Mouse (Mus musculus) CH12.LX (cell line): ENCODE results near the gene Pacs1. TPM values are rescaled to one million over a fixed set of nuclear protein-coding genes. Genes with fewer than 3 reads are reported as not detected.

Source experiments
- DNase-seq: peaks from one replicate; pipeline ENCODE4 v3.0.0-alpha.2; 2013; ENCODE audit errors: extremely low read depth
- H3K27ac ChIP-seq: 2 replicates; pipeline ENCODE4 v1.5.1; 2012; ENCODE audit warnings: low read depth, mild to moderate bottlenecking, control low read depth, moderate library complexity; ENCODE audit not compliant: insufficient read depth
- H3K27me3 ChIP-seq: replicated peaks from 2 replicates; pipeline ENCODE3; 2012; ENCODE audit warnings: inconsistent platforms
- H3K36me3 ChIP-seq, 2 experiments: replicated peaks in 1 of 2; 2 replicates each; pipeline versions ENCODE3 to v1.6.1; 2012; ENCODE audit warnings: inconsistent platforms in 1 of 2, low read length in 1 of 2, mild to moderate bottlenecking in 1 of 2, mixed read lengths in 1 of 2, moderate library complexity in 1 of 2; ENCODE audit not compliant: control insufficient read depth in 1 of 2, insufficient read depth in 1 of 2
- H3K4me1 ChIP-seq, 2 experiments: 2 replicates each; pipeline ENCODE4 v1.6.1; 2012; ENCODE audit warnings: inconsistent platforms in 1 of 2, moderate library complexity in 1 of 2; ENCODE audit not compliant: insufficient read depth in 2 of 2, control insufficient read depth in 1 of 2
- H3K4me2 ChIP-seq: 2 replicates; pipeline ENCODE4 v1.6.1; 2012; ENCODE audit warnings: low read depth, mild to moderate bottlenecking, control low read depth; ENCODE audit not compliant: poor library complexity, insufficient read depth, severe bottlenecking
- H3K4me3 ChIP-seq, 3 experiments: fragments of 150-350 bp in 1 of 3; sonication (generic) in 1 of 3; replicated peaks in 1 of 3; 2 replicates each; pipeline versions ENCODE3 to v1.5.1; 2011 to 2012; ENCODE audit warnings: low read depth in 2 of 3, low read length in 2 of 3, mild to moderate bottlenecking in 2 of 3, moderate library complexity in 2 of 3, control low read depth in 1 of 3, improper control_type of control experiment in 1 of 3, inconsistent platforms in 1 of 3, mixed read lengths in 1 of 3; ENCODE audit not compliant: poor library complexity in 1 of 3
- H3K79me2 ChIP-seq: replicated peaks from 2 replicates; pipeline ENCODE4 v1.6.1; 2012; ENCODE audit warnings: mild to moderate bottlenecking, moderate library complexity; ENCODE audit not compliant: control insufficient read depth, poor library complexity, insufficient read depth, severe bottlenecking; ENCODE audit errors: extremely low read depth
- H3K9ac ChIP-seq: 2 replicates; pipeline ENCODE4 v1.6.1; 2012; ENCODE audit warnings: low read depth, mild to moderate bottlenecking, control low read depth, moderate library complexity; ENCODE audit not compliant: insufficient read depth
- H3K9me3 ChIP-seq: replicated peaks from 2 replicates; pipeline ENCODE3; 2012; ENCODE audit warnings: low read length, inconsistent platforms, mixed read lengths
- CHD1 ChIP-seq: IDR thresholded peaks from 2 replicates; pipeline ENCODE4 v1.6.1; 2012; ENCODE audit warnings: low read depth, low read length, improper control_type of control experiment, inconsistent platforms
- CHD2 ChIP-seq: IDR thresholded peaks from 2 replicates; pipeline ENCODE4 v1.6.1; 2011; ENCODE audit warnings: low read length, improper control_type of control experiment
- ELF1 ChIP-seq: IDR thresholded peaks from 2 replicates; pipeline ENCODE4 v1.6.1; 2014; ENCODE audit warnings: low read depth, mild to moderate bottlenecking, inconsistent platforms, low read length, improper control_type of control experiment
- ETS1 ChIP-seq: conservative IDR thresholded peaks from 2 replicates; pipeline ENCODE4 v1.6.1; 2012; ENCODE audit warnings: low read depth, mild to moderate bottlenecking, inconsistent platforms, low read length, improper control_type of control experiment, moderate library complexity
- IRF4 ChIP-seq: IDR thresholded peaks from 2 replicates; pipeline ENCODE4 v1.6.1; 2014; ENCODE audit warnings: low read depth, mild to moderate bottlenecking, inconsistent platforms, low read length, improper control_type of control experiment
- MEF2A ChIP-seq: IDR thresholded peaks from 2 replicates; pipeline ENCODE4 v1.6.1; 2014; ENCODE audit warnings: low read depth, mild to moderate bottlenecking, inconsistent platforms, low read length, improper control_type of control experiment, borderline replicate concordance
- MXI1 ChIP-seq: IDR thresholded peaks from 2 replicates; pipeline ENCODE4 v1.6.1; 2011; ENCODE audit warnings: mild to moderate bottlenecking, low read depth, low read length, improper control_type of control experiment
- MYC ChIP-seq: IDR thresholded peaks from 2 replicates; pipeline ENCODE4 v1.6.1; 2011; ENCODE audit warnings: low read depth, mild to moderate bottlenecking, improper control_type of control experiment, low read length
- NRF1 ChIP-seq: IDR thresholded peaks from 2 replicates; pipeline ENCODE4 v1.6.1; 2014; ENCODE audit warnings: low read depth, mild to moderate bottlenecking, inconsistent platforms, low read length, improper control_type of control experiment, moderate library complexity
- PAX5 ChIP-seq: IDR thresholded peaks from 2 replicates; pipeline ENCODE4 v1.6.1; 2012; ENCODE audit warnings: low read length, inconsistent platforms, mixed read lengths
- POLR2A ChIP-seq: IDR thresholded peaks from 2 replicates; pipeline ENCODE4 v1.6.1; 2011; ENCODE audit warnings: low read depth, mild to moderate bottlenecking, improper control_type of control experiment, low read length
- POLR2AphosphoS2 ChIP-seq: IDR thresholded peaks from 2 replicates; pipeline ENCODE4 v1.6.1; 2011; ENCODE audit warnings: low read depth, low read length, improper control_type of control experiment
- RCOR1 ChIP-seq: conservative IDR thresholded peaks from 2 replicates; pipeline ENCODE4 v1.6.1; 2012; ENCODE audit warnings: low read depth, mild to moderate bottlenecking, inconsistent platforms, low read length, improper control_type of control experiment
- TCF12 ChIP-seq: IDR thresholded peaks from 2 replicates; pipeline ENCODE4 v1.6.1; 2014; ENCODE audit warnings: low read depth, mild to moderate bottlenecking, inconsistent platforms, low read length, improper control_type of control experiment
- USF1 ChIP-seq: IDR thresholded peaks from 2 replicates; pipeline ENCODE4 v1.6.1; 2014; ENCODE audit warnings: low read depth, mild to moderate bottlenecking, inconsistent platforms, low read length, improper control_type of control experiment
- ZNF384 ChIP-seq: IDR thresholded peaks from 2 replicates; pipeline ENCODE4 v1.6.1; 2012; ENCODE audit warnings: low read depth, low read length, improper control_type of control experiment, inconsistent platforms
- dilution Hi-C: fragments of 300-500 bp; cut with MboI; formaldehyde crosslinking; loops from 2 replicates; pipeline ENCODE4 v1.14.3; 2020; ENCODE audit warnings: low sequenced_read_pairs; ENCODE audit not compliant: extremely low pct_unique_long_range_greater_than_20kb, extremely low pct_ligation_motif_present
- in situ Hi-C: fragments of 300-500 bp; cut with MboI; formaldehyde crosslinking; loops from 3 replicates; pipeline ENCODE4 v1.14.3; 2019; ENCODE audit warnings: low sequenced_read_pairs, low pct_ligation_motif_present, low pct_unique_long_range_greater_than_20kb, mixed read lengths
- polyA plus RNA-seq: library from polyadenylated mRNA; unstranded; fragments of >175 nt; gene quantifications from 2 replicates; pipeline ENCODE4 v1.2.1, GENCODE M21; 2012; ENCODE audit warnings: low read depth; ENCODE audit not compliant: insufficient read length
- total RNA-seq, 2 experiments: library from RNA; depleted of rRNA; stranded (reverse); fragments of 300-350 nt in 1 of 2; fragments of >200 nt in 1 of 2; gene quantifications; 2 replicates each; pipeline ENCODE4 v1.2.3; 2012 to 2014

Gene Pacs1
- total and polyA plus RNA-seq, 3 experiments: 2.4 to 14.4 (median 10.1) TPM

- Histone ChIP-seq H3K9me3 (no peaks in the 10 kb centered on the region), H3K4me3 (no peak overlapping the region), H3K27me3 (no peaks in the 10 kb centered on the region), H3K79me2 (peaks cover 13% of the 10 kb centered on the region; the same call in 1 of the 2 replicates), H3K9ac (peak overlapping the region; percentile 33; the same call in 1 of the 2 replicates), H3K27ac (no peak overlapping the region), H3K36me3 (no peaks in the 10 kb centered on the region), H3K4me1 (peaks cover 9 to 29% of the 10 kb centered on the region in 2 experiments), H3K4me2 (no peak overlapping the region)
- dilution Hi-C loops (no loop called here), in situ Hi-C loops (no loop called here)
- DNase-seq: no peak
- TF ChIP-seq NRF1 (no peak), ZNF384 (no peak), USF1 (no peak), IRF4 (no peak)
These were observed 42.8 kb downstream of the Pacs1 start for GRCm38 (mm10) chr19:5230110-5230509.

DNA sequence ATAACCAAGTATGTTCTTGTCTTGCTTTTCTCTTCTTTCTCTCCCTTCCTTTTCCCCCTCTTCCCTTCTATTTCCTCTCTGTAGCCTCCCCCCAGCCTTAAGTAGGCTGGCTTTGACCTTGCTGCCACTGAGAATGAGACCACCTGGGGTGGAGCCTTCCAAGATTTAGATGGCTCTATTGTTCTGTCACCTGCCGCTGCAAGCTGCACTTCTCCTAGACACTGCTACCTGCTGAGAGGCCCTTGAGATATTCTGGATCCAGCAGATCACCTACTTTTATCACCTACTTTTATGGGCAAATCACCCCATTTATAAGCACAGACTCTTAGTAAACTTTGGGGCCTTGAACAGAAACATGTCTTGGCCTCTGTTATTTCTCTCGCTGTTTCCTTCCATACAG, 48.3 kb downstream of the Pacs1 start:
- dilution Hi-C loops: no loop called here
- Histone ChIP-seq H3K9me3 (no peaks in the 10 kb centered on the region), H3K4me1 (peaks cover 15 to 40% of the 10 kb centered on the region in 2 experiments), H3K36me3 (no peaks in the 10 kb centered on the region), H3K79me2 (peaks cover 2% of the 10 kb centered on the region; the same call in 1 of the 2 replicates), H3K27me3 (no peaks in the 10 kb centered on the region), H3K4me2 (no peak overlapping the region), H3K27ac (no peak overlapping the region), H3K9ac (no peak overlapping the region), H3K4me3 (no peak overlapping the region)
- DNase-seq: no peak
- TF ChIP-seq TCF12 (no peak), RCOR1 (no peak), PAX5 (no peak), ZNF384 (no peak), CHD2 (no peak), ETS1 (no peak), POLR2A (no peak), CHD1 (no peak), POLR2AphosphoS2 (no peak), ELF1 (no peak), MXI1 (no peak), MYC (no peak), MEF2A (no peak)
- in situ Hi-C loops: no loop called here
